Mouse (Mus musculus): ENCODE results near the gene Rps6kb1. TPM values are rescaled to one million over a fixed set of nuclear protein-coding genes. Genes with fewer than 3 reads are reported as not detected.
"Not testable (repeated sequence)": the region's sequence is repeated elsewhere in the genome, so short reads cannot be mapped to it uniquely, and the experiment has no call there.

Rps6kb1 gene
- polyA plus RNA-seq, 1 experiment = not detected

DNA sequence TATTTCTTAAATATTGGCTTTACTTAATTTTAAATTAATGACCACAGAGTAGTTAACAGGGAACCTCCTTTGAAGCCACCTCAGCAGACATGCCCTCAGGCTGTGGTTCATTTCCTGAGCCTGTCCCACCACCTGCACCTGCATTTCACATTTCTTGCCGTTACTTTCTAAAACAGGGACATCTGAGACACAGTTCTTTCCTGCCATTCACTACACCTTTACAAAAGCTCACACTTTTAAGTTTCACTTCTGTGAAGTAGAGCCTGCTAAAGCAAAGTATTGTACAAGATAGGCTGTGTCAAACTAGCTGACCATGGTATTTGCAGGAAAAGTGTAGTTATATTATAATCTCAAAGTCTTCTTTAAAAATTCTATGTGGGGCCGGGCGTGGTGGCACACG is 5.8 kb downstream of the Rps6kb1 start:
- WGBS = 91% methylated on average over 4 of the region's 4 CpGs

DNA sequence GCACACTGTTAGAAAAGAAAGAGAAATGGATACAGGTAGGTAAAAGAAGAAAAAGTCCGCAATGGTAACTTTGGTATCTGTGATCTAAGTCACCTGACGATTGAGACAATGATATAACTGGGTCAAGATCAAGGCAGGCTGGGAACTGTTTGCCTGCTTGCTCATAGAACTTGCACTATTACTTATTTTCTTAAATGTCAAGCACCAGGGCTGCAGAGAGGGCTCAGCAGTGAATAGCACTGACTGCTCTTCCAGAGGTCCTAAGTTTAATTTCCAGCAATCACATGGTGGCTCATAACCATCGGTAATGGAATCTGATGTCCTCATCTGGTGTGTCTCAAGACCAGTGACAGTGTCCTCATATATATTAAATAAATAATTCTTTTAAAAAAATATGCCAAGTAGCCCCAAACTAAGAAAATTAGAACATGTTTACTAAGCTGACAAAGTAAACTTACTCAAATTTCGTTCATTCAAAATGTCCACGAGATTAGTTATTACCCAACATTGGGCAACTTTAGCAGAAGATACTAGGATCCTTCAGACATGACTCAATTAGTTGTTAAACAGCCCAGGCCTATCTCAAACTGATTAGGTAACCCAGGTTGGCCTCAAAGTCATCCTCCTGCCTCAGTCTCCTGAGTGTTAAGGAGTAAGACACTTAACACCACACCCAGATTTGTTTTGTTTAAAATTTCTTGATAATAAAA is 10.2 kb downstream of the Rps6kb1 start:
- 95% methylated on average over 5 of the region's 5 CpGs for WGBS

More for the DNA sequence above, 5.8 kb downstream of the Rps6kb1 start:
- Histone ChIP-seq H3K4me1 (ENCODE audit: control insufficient read depth, insufficient read depth, low read length) (no peaks in the 10 kb centered on the region), H3K27ac (ENCODE audit: insufficient read depth, low read depth, low read length) (no peak overlapping the region), H3K4me3 (ENCODE audit: insufficient read depth, low read depth, low read length) (no peak overlapping the region)
- no peak for TF ChIP-seq POLR2A (IDR thresholded peaks at IDR 0.05; ENCODE audit: insufficient read depth, low read depth, low read length)
- TF ChIP-seq CTCF (IDR thresholded peaks at IDR 0.05; ENCODE audit: insufficient read depth, low read depth, low read length) = no peak

DNA sequence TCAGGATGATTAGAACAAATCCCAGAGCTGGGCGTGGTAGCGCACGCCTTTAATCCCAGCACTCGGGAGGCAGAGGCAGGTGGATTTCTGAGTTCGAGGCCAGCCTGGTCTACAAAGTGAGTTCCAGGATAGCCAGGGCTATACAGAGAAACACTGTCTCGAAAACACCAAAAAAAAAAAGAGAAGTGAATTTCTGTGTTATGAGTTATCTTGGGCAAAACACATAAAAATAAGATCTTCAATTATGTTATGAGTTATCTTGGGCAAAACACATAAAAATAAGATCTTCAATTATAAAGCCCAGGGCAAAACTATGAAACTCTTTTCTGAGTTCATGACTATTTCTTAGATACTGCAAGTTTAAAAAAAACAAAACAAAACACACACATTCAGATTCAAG is 11.3 kb downstream of the Rps6kb1 start:
- not testable (repeated sequence) for H3K4me1 ChIP-seq (ENCODE audit: control insufficient read depth, insufficient read depth, low read length); H3K27ac ChIP-seq (ENCODE audit: insufficient read depth, low read depth, low read length); H3K4me3 ChIP-seq (ENCODE audit: insufficient read depth, low read depth, low read length)
- WGBS = 89% methylated on average over 6 of the region's 6 CpGs

More for the DNA sequence above, 10.2 kb downstream of the Rps6kb1 start:
- no peaks in the 10 kb centered on the region for H3K4me1 ChIP-seq (ENCODE audit: control insufficient read depth, insufficient read depth, low read length)
- no peak overlapping the region for H3K4me3 ChIP-seq (ENCODE audit: insufficient read depth, low read depth, low read length)
- no peak overlapping the region for H3K27ac ChIP-seq (ENCODE audit: insufficient read depth, low read depth, low read length)
- TF ChIP-seq CTCF (IDR thresholded peaks at IDR 0.05; ENCODE audit: insufficient read depth, low read depth, low read length) = no peak
- no peak for TF ChIP-seq POLR2A (IDR thresholded peaks at IDR 0.05; ENCODE audit: insufficient read depth, low read depth, low read length)

DNA sequence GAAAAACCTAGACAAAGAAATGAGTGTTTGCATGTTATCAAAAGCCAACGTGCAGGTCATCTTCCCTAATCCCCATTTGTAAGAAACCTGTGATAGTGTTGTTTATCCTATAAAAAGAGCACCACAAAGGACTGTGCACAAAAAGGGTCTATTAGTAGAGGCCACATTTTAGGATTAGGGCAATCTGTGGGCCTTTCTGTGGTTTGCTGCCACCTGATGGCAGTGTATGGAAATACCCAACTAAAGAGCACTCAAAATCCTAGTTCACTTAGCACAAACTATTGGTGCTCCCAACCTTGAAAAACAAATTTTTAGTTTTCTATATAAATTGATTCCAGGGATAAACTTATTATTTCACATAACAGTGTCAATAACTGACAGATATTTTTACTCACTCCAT is 11.8 kb downstream of the Rps6kb1 start:
- no peak for TF ChIP-seq CTCF (IDR thresholded peaks at IDR 0.05; ENCODE audit: insufficient read depth, low read depth, low read length)
- no peak for TF ChIP-seq POLR2A (IDR thresholded peaks at IDR 0.05; ENCODE audit: insufficient read depth, low read depth, low read length)
- H3K4me1 ChIP-seq (ENCODE audit: control insufficient read depth, insufficient read depth, low read length) = no peaks in the 10 kb centered on the region
- WGBS = 21% methylated on average over 1 of the region's 1 CpGs
- no peak overlapping the region for H3K27ac ChIP-seq (ENCODE audit: insufficient read depth, low read depth, low read length)
- no peak overlapping the region for H3K4me3 ChIP-seq (ENCODE audit: insufficient read depth, low read depth, low read length)

DNA sequence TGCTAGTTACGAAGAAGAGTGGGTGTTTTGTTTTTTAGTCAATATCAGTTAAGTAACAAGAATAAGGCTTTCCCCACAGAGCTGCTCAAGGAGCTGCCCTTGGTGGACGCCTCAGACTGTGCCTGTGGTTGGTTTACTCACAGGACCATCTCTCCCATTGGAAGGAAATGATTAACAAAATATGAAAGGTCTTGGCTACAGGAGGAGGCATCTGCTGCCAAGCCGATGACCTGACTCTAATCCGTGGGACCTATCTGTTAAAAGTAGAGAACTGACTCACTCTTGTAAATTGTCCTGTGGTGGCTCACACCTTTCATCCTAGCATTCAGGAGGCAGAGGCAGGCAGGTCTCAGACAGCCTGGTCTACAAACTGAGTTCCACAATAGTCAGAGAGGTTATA is 17.1 kb downstream of the Rps6kb1 start:
- TF ChIP-seq CTCF (IDR thresholded peaks at IDR 0.05; ENCODE audit: insufficient read depth, low read depth, low read length) (no peak), POLR2A (IDR thresholded peaks at IDR 0.05; ENCODE audit: insufficient read depth, low read depth, low read length) (no peak)
- Histone ChIP-seq H3K4me1 (ENCODE audit: control insufficient read depth, insufficient read depth, low read length) (no peaks in the 10 kb centered on the region), H3K4me3 (ENCODE audit: insufficient read depth, low read depth, low read length) (no peak overlapping the region), H3K27ac (ENCODE audit: insufficient read depth, low read depth, low read length) (no peak overlapping the region)
- 70% methylated on average over 4 of the region's 4 CpGs for WGBS

DNA sequence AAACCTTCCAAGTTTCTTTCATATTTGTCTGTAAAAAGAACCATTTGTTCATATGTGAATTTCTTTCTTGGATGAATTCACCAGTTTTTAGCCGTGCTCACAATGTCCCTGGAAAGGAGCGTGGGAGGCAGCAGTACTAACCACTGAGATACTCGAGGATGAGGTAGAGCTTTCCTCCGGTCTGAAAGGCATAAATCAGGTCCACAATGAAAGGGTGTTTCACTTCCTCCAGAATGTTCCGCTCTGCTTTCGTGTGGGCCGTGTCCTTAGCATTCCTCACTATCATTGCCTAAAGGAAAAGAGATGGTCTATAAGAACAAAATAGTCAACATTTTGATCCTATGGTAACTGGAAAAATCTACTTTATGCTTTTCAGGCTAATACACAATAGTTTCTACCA is 24.9 kb downstream of the Rps6kb1 start:
- Histone ChIP-seq H3K27ac (ENCODE audit: insufficient read depth, low read depth, low read length) (no peak overlapping the region), H3K4me3 (ENCODE audit: insufficient read depth, low read depth, low read length) (no peak overlapping the region), H3K4me1 (ENCODE audit: control insufficient read depth, insufficient read depth, low read length) (no peaks in the 10 kb centered on the region)
- WGBS = 85% methylated on average over 7 of the region's 7 CpGs
- TF ChIP-seq CTCF (IDR thresholded peaks at IDR 0.05; ENCODE audit: insufficient read depth, low read depth, low read length) = no peak
- no peak for TF ChIP-seq POLR2A (IDR thresholded peaks at IDR 0.05; ENCODE audit: insufficient read depth, low read depth, low read length)

DNA sequence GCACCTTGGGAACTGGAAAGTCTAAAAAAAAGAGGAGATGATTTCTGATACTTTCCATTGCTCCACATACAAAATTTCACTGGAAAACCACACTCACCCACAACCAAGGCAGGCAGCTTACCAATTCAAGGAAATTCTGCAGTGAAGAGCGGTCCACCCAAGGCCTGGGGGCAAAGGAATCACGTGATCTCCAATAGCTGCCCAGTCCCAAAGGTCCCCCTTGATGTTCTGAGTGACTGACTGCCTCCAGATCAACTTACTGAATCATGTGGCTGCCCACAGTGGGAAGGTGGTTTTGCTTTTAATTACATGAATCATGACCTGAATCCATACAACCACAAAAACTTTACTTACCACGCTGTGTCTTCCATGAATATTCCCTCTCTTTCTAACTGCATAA is 27.4 kb downstream of the Rps6kb1 start:
- Histone ChIP-seq H3K4me1 (ENCODE audit: control insufficient read depth, insufficient read depth, low read length) (no peaks in the 10 kb centered on the region), H3K27ac (ENCODE audit: insufficient read depth, low read depth, low read length) (no peak overlapping the region), H3K4me3 (ENCODE audit: insufficient read depth, low read depth, low read length) (no peak overlapping the region)
- TF ChIP-seq CTCF (IDR thresholded peaks at IDR 0.05; ENCODE audit: insufficient read depth, low read depth, low read length) (no peak), POLR2A (IDR thresholded peaks at IDR 0.05; ENCODE audit: insufficient read depth, low read depth, low read length) (no peak)
- 93% methylated on average over 3 of the region's 3 CpGs for WGBS

DNA sequence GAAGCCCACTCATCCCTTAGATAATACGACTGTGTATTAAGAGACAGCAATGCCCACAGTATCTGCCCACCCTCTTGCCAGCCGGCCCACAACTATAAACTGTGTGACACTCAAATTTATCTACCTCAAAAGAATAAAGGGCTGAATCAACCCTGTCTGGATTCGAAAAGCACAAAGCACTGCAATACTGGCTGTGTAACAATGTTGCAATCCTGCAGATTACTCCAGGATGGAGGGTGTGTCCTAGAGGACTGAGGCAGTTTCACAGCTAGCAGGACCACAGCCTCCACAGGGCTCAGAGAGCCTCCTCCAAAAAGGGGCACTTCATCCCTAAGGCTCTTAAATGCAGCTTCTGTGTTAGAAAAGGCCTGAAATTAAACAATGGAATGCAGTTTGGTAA is 28.0 kb downstream of the Rps6kb1 start:
- 88% methylated on average over 3 of the region's 3 CpGs for WGBS
- H3K4me3 ChIP-seq (ENCODE audit: insufficient read depth, low read depth, low read length) = no peak overlapping the region
- H3K4me1 ChIP-seq (ENCODE audit: control insufficient read depth, insufficient read depth, low read length) = no peaks in the 10 kb centered on the region

DNA sequence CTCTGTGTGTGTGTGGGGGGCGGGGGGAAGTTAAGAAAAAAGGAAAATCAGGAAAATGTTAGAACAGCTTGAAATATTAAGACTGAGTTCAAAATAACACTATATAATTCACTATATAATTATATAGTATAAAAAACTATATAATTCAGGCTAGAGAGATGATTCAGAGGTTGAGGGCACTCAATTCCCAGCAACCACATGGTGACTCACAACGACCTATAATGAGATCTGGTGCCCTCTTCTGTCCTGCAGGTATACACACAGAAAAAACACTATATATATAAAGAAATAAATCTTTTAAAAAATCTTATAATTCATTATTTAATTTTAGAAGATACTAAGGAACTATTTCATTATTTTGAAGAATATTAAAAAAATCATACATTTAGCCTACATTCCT is 36.6 kb downstream of the Rps6kb1 start:
- WGBS = 78% methylated on average over 2 of the region's 2 CpGs
- TF ChIP-seq POLR2A (IDR thresholded peaks at IDR 0.05; ENCODE audit: insufficient read depth, low read depth, low read length) (no peak), CTCF (IDR thresholded peaks at IDR 0.05; ENCODE audit: insufficient read depth, low read depth, low read length) (no peak)
- no peaks in the 10 kb centered on the region for H3K4me1 ChIP-seq (ENCODE audit: control insufficient read depth, insufficient read depth, low read length)

More for the DNA sequence above, 28.0 kb downstream of the Rps6kb1 start:
- TF ChIP-seq POLR2A (IDR thresholded peaks at IDR 0.05; ENCODE audit: insufficient read depth, low read depth, low read length) (no peak), CTCF (IDR thresholded peaks at IDR 0.05; ENCODE audit: insufficient read depth, low read depth, low read length) (no peak)
- H3K27ac ChIP-seq (ENCODE audit: insufficient read depth, low read depth, low read length) = no peak overlapping the region

DNA sequence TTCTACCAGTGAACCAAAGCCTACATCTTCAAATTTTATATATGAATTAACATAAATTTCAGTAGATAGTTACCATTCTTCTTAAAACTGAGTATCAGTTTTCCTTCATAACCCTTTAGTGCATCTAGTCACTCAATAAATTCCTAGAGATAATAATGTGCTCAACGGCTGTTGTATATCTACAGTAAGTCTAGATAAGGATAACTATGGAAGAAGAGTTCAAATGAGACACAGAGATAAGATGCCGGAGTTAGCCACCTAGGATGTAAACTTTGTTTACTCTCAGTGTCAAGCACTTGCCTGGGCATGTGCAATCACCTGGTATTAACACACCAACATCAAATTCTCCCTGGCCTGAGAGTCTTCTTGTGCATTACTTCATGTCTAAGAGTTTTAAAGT is 37.3 kb downstream of the Rps6kb1 start:
- Histone ChIP-seq H3K27ac (ENCODE audit: insufficient read depth, low read depth, low read length) (no peak overlapping the region), H3K4me3 (ENCODE audit: insufficient read depth, low read depth, low read length) (no peak overlapping the region), H3K4me1 (ENCODE audit: control insufficient read depth, insufficient read depth, low read length) (no peaks in the 10 kb centered on the region)
- TF ChIP-seq CTCF (IDR thresholded peaks at IDR 0.05; ENCODE audit: insufficient read depth, low read depth, low read length) (no peak), POLR2A (IDR thresholded peaks at IDR 0.05; ENCODE audit: insufficient read depth, low read depth, low read length) (no peak)
- 96% methylated on average over 2 of the region's 2 CpGs for WGBS

More for the DNA sequence above, 36.6 kb downstream of the Rps6kb1 start:
- Histone ChIP-seq H3K27ac (ENCODE audit: insufficient read depth, low read depth, low read length) (no peak overlapping the region), H3K4me3 (ENCODE audit: insufficient read depth, low read depth, low read length) (no peak overlapping the region)
